In the genomic region with DNA sequence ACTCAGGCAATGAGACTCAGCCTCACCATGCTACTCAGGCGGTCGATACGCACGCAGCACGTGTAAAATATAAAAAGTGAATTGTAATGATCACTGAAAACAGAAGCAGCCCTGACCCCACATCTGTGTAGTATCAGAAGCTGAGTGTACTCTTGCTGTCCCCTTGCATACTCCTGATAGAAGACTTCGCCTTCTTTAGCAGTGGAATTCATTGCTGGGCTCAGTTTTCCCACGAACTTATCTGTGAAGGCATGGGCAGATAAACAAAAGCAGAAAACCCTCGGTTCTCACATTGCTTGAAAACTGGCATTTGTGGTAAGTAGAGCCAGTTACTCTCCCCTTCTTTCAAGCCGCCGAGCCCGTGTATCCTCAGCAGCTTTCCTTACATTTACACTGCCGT, we compare ENCODE assay signal across 29 mouse cellular contexts. TPM values are rescaled to one million over a fixed set of nuclear protein-coding genes. Genes with fewer than 3 reads are reported as not detected.
DNase-seq lines count a peak whose midpoint lies in the region; ATAC-seq lines count a peak whose summit lies in the region.
"Had no signal": no experiment of that assay in that cellular context is flagged by ENCODE, and none has a peak within 500 bp of the region (broad histone marks: within the 10 kb centered on the region; RNA-seq: fewer than 3 reads in every experiment).

No protein-coding gene starts in this region.

- peaks cover 7% of the 10 kb centered on the region; the same call in 1 of the 2 replicates for H3K4me1 ChIP-seq in heart, embryonic 10.5 days
- H3K4me1 ChIP-seq in liver, embryonic 12.5 days = peaks cover 44% of the 10 kb centered on the region
- H3K4me1 ChIP-seq in liver, embryonic 15.5 days (replicated peaks) = peaks cover 44% of the 10 kb centered on the region

- H3K27me3 ChIP-seq in heart, embryonic 10.5 days (ENCODE audit: insufficient read depth, poor library complexity, severe bottlenecking) = no peaks in the 10 kb centered on the region
- no peaks in the 10 kb centered on the region for H3K27me3 ChIP-seq in liver, embryonic 12.5 days (replicated peaks)
- H3K27me3 ChIP-seq in liver, embryonic 15.5 days = no peaks in the 10 kb centered on the region
- H3K27me3 ChIP-seq: CH12.LX; embryonic facial prominence, embryonic 12.5 days; embryonic facial prominence, embryonic 15.5 days; forebrain, embryonic 13.5 days; hindbrain, embryonic 13.5 days had no signal

- no peak overlapping the region for H3K27ac ChIP-seq in heart, embryonic 10.5 days
- H3K27ac ChIP-seq in liver, embryonic 12.5 days = peak overlapping the region; percentile 50
- peak overlapping the region; percentile 54 for H3K27ac ChIP-seq in liver, embryonic 15.5 days (replicated peaks)
- H3K27ac ChIP-seq: embryonic facial prominence, embryonic 12.5 days; embryonic facial prominence, embryonic 15.5 days; forebrain, embryonic 10.5 days; forebrain, embryonic 13.5 days; gastrocnemius, adult 2 months; heart, adult 2 months; hindbrain, embryonic 13.5 days had no signal

- peak; percentile 75 for ATAC-seq in liver, embryonic 12.5 days
- ATAC-seq in liver, embryonic 15.5 days (ENCODE audit: insufficient read depth) = peak; percentile 69
- ATAC-seq in megakaryocyte progenitor cell, adult 5-6 weeks (replicated peaks; ENCODE audit: poor library complexity) = 0 out of 2 replicates have a peak, but pooled peaks have one; percentile 18
- ATAC-seq in frontal cortex, adult (ENCODE audit: low TSS enrichment) = no peak
- ATAC-seq: activated CD4-positive, CD25-positive, alpha-beta regulatory T cell, adult 4 months; forebrain, embryonic 13.5 days; forebrain, embryonic 16.5 days; hindbrain, embryonic 16.5 days; intestine, embryonic 16.5 days had no signal

- H3K9me3 ChIP-seq in heart, embryonic 10.5 days = no peaks in the 10 kb centered on the region
- no peaks in the 10 kb centered on the region for H3K9me3 ChIP-seq in liver, embryonic 12.5 days (replicated peaks)
- H3K9me3 ChIP-seq in liver, embryonic 15.5 days (replicated peaks) = no peaks in the 10 kb centered on the region
- H3K9me3 ChIP-seq: embryonic facial prominence, embryonic 12.5 days; embryonic facial prominence, embryonic 15.5 days; forebrain, embryonic 10.5 days; forebrain, embryonic 13.5 days; G1E; hindbrain, embryonic 13.5 days had no signal

- no peak overlapping the region for H3K4me3 ChIP-seq in heart, embryonic 10.5 days
- peak overlapping the region; percentile 27 for H3K4me3 ChIP-seq in liver, embryonic 12.5 days
- H3K4me3 ChIP-seq in liver, embryonic 15.5 days (replicated peaks) = peak overlapping the region; percentile 14
- H3K4me3 ChIP-seq: embryonic facial prominence, embryonic 12.5 days; embryonic facial prominence, embryonic 15.5 days; forebrain, embryonic 10.5 days; forebrain, embryonic 13.5 days; gastrocnemius, adult 2 months; heart, adult 2 months; hindbrain, embryonic 13.5 days had no signal

- peaks cover 42% of the 10 kb centered on the region for H3K36me3 ChIP-seq in heart, embryonic 10.5 days
- peaks cover 64% of the 10 kb centered on the region for H3K36me3 ChIP-seq in liver, embryonic 12.5 days
- peaks cover 58% of the 10 kb centered on the region for H3K36me3 ChIP-seq in liver, embryonic 15.5 days (replicated peaks)

- 81% methylated on average over 12 of the region's 12 CpGs for WGBS in heart, embryonic 10.5 days
- WGBS in liver, embryonic 12.5 days (ENCODE audit: insufficient replicate concordance) = 53% methylated on average over 12 of the region's 12 CpGs
- WGBS in liver, embryonic 15.5 days (ENCODE audit: insufficient replicate concordance) = 31% methylated on average over 12 of the region's 12 CpGs

- H3K4me2 ChIP-seq in liver, embryonic 12.5 days = peak overlapping the region; percentile 55
- peak overlapping the region; percentile 46 for H3K4me2 ChIP-seq in liver, embryonic 15.5 days
- H3K4me2 ChIP-seq: embryonic facial prominence, embryonic 12.5 days; embryonic facial prominence, embryonic 15.5 days; forebrain, embryonic 13.5 days; heart, embryonic 11.5 days; hindbrain, embryonic 13.5 days had no signal

- peak overlapping the region; percentile 39; the same call in 1 of the 2 replicates for H3K9ac ChIP-seq in liver, embryonic 12.5 days
- H3K9ac ChIP-seq in liver, embryonic 15.5 days = peak overlapping the region; percentile 2; the same call in 1 of the 2 replicates
- H3K9ac ChIP-seq: embryonic facial prominence, embryonic 12.5 days; embryonic facial prominence, embryonic 15.5 days; forebrain, embryonic 13.5 days; hindbrain, embryonic 13.5 days had no signal

- peak; percentile 52 for DNase-seq in heart, adult 11 months
- DNase-seq in heart, embryonic 10.5 days (ENCODE audit: low spot score) = no peak
- no peak for DNase-seq in thymus, postnatal 14 days
- DNase-seq in adrenal gland, postnatal 25 days = no peak
- DNase-seq: adrenal gland, adult 8-10 months; adrenal gland, postnatal 36 days; B cell, adult 2 months; cerebellum, adult 18-20 months; cerebellum, adult 9-10 months; cerebellum, postnatal 25 days; gastrocnemius, adult 2 months; gastrocnemius, postnatal 14 days; heart, adult 2 months had no signal

RNA-seq across cellular contexts. Expression of a gene that starts 4.7 kb away (rescaled TPM):
- 16.3 and 16.5 TPM in 2 replicates for polyA plus RNA-seq in heart, embryonic 10.5 days (2016; fragmentation: Nextera tagmentation; extraction: Ambion mirVana)
- polyA plus RNA-seq in liver, embryonic 12.5 days (2016; fragmentation: Nextera tagmentation; extraction: Ambion mirVana) = 18.9 and 19.3 TPM in 2 replicates
- polyA plus RNA-seq in liver, embryonic 15.5 days (2015; fragmentation: Nextera tagmentation; extraction: Ambion mirVana) = 14.7 and 16.1 TPM in 2 replicates
- 31.1 and 37.3 TPM in 2 replicates for total RNA-seq in megakaryocyte progenitor cell, adult 5-6 weeks (2015)
- 21.2 and 25.6 TPM in 2 replicates for total RNA-seq in megakaryocyte progenitor cell, adult 5-6 weeks (2017)
- total RNA-seq in adrenal gland, postnatal 25 days (2021) = 15.0 and 16.2 TPM in 2 replicates

RNA-seq across cellular contexts. Expression of a gene that starts 4.7 kb away (rescaled TPM):
- polyA plus RNA-seq in heart, embryonic 10.5 days (2016; fragmentation: Nextera tagmentation; extraction: Ambion mirVana) = 13.9 and 16.8 TPM in 2 replicates
- 11.1 and 12.0 TPM in 2 replicates for polyA plus RNA-seq in liver, embryonic 12.5 days (2016; fragmentation: Nextera tagmentation; extraction: Ambion mirVana)
- 7.3 and 7.5 TPM in 2 replicates for polyA plus RNA-seq in liver, embryonic 15.5 days (2015; fragmentation: Nextera tagmentation; extraction: Ambion mirVana)
- total RNA-seq in megakaryocyte progenitor cell, adult 5-6 weeks (2015) = 11.1 and 11.9 TPM in 2 replicates
- total RNA-seq in megakaryocyte progenitor cell, adult 5-6 weeks (2017) = 15.7 TPM in 2 replicates
- total RNA-seq in adrenal gland, postnatal 25 days (2021) = 21.1 and 21.7 TPM in 2 replicates
